Mouse (Mus musculus): Measurements from ENCODE around the gene Dab1.

Gene Dab1

DNA sequence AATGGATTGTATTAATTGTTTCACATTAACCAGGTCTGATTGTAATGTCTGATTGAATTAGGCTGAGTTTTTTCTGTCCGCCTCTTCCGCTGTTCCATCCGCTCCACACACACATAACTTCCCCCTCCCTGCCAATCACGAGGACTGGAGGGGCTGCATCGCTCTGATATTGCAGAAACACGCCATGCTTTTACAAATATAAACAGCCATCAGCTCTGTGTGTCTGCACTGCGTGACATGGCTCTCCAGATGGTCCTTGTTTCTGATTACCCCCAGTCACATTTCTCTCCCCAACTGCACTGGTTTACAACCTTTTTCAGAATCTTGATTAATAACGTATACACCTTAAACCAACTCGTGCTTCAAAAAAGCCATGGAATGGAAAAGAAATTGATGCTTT is 831.5 kb downstream of the Dab1 start:
- DNase-seq (ENCODE audit: low spot score), result no peak

DNA sequence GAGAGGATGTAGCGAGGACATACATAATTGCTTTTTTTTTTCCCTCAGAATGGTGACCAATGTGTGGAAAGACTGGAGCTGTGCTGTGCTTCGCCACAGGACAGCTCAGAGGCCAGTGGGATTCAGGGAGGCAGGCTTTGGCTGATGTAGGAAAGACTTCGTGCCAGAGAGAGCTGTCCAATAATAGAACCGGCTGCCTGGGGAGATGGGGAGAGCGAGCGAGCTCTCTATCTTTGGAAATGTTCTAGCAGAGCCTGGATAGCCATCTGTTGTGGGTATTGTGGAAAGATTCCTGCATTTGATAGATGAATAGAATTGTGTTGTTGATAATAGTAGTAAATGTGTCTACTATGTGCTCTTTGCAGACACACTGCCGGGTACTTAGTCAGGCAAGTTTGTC is 833.4 kb downstream of the Dab1 start:
- no peak for DNase-seq (ENCODE audit: low spot score)

DNA sequence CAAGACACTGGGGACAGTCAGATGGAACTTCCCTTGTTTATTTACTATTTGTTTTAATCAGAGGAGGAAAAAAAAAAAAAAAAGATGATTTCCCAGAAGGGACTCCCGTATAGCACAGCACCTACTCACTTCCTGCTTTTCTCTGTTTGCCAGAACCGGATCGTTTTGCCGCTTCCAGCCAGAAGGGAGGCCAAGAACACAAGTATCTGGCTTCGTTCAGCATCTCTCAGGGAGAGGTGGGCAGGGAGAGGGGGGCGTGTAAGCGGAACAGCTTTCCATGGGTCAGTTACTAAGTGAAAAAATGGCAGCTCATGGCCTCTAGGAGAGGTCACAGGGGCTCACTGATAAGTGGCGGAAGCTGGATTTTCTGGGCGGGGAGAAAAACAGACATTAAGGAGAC is 836.0 kb downstream of the Dab1 start:
- no peak for DNase-seq (ENCODE audit: low spot score)

DNA sequence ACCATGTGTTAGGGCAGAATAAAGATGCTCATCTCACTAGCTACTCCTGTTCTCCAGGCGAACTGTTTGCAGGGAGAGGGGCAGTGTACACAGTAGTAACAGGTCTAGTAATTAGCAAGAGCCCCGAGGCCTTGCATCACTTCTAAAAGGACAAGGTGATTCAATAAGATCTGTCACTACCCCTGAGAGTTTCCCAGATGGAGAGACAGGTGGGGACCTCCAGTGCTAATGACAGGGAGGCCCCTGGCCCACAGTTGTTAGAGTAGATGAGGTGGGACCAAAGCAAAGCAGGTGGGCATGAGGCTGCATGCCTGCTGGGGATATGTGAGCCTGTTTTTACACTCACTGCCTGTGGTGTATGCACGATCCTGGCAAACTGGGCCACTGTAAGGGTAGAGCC is 836.6 kb downstream of the Dab1 start:
- DNase-seq (ENCODE audit: low spot score), result no peak

DNA sequence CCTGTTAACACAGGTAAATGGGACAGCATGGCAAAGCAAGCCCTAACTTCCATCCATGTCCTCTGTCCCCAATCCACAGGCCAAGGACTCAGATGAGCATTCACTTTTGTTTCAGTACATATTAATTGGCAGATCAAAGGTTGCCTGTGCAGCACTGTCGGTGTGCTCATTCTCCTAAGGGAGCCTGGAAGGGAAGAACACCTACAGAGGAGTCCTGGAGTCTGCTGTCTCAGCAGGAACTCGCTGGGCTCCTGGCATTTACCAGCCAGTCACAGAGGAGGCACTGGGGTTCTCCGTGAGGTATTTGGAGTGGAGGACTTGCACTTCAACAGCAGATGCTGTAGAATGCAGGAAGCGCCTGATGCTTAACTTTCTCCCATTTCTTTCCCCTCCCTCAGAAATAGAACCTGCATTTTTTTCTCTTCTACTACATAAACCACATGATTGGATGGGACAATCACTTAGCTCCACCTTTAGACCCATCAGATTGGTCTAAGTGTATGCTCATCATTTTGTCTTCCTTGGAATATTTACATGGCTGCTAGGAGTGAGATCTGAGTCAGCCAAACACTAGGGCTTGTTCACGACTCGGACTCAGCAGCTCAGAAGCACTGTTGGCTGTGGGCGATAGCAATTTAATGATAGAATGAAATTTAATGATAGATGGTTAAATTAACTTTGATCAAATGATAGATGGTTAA is 837.2 kb downstream of the Dab1 start:
- DNase-seq (ENCODE audit: low spot score), result no peak

DNA sequence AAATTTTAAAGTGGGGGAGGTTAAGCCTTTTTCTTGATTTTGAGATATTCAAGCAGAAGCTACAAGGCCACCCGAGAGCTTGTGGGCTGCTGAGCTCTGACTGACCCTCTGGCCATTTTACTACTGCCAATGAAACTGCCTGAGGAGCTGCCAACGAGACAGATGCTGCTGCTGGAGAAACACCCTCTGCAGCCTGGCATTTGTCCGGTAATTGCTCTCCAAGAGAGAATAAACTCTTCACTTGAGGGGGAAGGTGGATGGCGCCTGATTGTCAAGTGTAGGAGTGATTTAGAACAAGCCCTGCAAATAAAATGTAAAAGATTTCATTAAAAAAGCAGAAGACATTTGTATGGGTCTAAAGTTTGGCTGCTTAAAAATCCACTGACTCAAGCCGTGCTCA is 839.6 kb downstream of the Dab1 start:
- no peak for DNase-seq (ENCODE audit: low spot score)

DNA sequence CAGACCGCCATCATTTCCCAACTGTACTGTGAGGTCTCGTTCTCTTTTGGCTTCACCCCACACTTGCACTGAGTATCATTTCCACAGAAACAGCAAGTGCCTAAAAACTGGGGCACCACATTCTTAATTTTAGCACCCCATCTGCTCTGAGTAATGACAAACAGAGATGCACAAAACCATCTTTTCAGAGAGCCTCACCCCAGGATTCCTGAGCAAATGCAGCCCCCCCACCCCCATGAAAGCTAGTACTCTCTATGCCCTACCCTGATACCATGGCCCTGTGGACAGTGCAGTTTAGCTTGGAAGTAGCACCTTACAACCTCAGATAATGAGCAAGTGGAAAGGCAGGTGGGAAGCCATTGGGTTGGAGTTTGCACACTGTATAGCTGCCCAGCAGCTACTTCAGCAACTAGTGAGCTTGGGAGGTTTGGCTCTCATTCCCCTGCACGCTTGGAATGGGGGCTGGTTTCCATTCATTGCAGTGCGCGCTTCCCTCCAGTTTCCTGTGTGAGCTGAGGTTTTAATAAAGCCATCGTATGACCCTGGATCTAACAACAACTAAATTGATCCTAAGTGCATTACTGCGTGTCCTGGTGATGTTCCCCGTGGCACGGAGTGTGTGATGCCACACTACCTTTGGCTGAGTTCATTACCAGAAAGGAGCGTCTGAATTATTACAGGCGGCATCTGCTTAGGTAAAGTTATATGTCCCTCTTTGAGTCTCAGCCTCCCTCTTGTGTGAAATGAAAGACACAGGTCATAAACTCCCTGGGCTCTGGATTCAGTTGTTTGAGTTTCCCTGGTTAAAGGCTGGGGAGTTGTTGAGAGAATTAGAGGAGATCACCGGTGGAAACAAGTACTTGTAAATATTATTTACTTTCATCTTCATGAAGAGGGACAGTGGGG is 842.2 kb downstream of the Dab1 start:
- DNase-seq (ENCODE audit: low spot score), result no peak

DNA sequence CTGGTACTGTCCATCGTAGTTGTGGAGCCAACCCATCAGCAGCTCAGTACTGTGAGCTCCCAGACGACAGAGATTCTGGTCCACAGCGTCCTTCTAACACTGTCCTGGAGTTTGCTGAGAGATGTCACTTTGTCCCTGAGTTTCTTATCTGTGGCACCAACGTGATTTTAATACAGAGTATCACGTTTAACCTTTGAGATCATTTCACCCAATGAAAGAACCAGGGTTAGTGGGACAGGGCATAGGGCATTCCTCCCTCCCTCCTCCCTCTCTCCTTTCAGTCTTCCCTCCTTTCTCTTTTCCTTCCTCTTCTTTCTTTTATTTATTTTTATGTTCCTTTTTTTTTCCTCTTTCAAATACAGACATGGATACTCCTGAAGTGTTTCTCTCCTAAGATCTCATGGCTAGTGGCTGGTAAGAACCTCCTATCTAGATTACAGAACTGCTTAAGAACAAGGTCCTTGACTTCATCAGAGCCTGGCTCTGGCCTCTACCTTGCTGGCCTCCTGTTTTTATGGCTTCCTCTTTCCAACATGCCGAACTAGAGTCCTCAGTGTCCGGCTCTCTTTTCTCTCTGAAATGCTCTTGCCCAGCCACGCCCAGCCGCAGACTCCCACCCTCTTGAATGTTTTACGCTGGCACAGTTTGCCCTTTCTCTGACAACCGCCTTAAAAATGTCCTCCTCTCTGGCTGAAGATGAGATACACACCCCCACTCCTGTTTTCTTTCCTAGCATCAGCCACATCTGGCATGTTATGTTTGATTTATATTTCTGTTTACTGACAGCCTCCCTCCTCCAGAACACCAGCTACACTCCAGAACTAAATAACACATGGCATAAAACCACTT is 844.0 kb downstream of the Dab1 start:
- DNase-seq (ENCODE audit: low spot score), result no peak

DNA sequence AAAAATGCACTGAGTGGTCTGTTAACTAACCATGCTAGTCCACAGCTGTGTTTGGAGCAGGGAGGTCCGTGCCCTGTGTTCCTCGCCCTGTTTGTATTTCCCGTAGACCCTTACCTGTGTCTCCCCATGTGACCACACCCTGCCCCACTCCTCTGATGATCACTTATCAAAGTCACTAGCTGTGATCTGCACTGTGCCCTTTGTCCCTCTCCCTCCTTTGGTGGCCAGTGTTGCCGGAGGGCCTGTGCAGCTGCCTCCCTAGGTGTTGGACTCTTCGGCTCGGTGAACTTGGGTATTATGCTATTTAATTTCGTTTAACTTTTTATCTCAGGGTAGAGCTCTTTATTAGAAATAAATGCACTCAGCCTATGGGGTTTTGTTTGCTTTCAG is 844.6 kb downstream of the Dab1 start:
- DNase-seq (ENCODE audit: low spot score), result no peak

DNA sequence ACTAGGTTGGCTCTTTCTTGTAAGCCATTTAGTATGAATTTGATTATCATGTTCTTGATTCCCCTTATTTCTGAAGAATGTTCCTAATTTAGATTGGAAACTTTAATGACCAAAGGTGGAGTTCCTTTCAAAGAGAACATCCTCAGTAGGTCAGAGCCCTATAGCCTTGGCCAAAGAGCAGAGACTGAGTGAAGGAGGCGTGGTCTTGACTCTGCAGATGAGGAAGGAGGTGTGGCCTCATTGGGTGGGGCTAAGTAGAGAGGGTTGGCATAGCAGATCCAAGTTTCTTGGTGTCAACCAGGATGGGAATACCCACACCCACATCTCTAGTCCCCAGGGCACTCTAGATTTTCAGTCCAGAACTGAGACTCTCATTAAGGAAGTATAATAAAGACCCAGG is 846.4 kb downstream of the Dab1 start:
- DNase-seq (ENCODE audit: low spot score), result no peak

DNA sequence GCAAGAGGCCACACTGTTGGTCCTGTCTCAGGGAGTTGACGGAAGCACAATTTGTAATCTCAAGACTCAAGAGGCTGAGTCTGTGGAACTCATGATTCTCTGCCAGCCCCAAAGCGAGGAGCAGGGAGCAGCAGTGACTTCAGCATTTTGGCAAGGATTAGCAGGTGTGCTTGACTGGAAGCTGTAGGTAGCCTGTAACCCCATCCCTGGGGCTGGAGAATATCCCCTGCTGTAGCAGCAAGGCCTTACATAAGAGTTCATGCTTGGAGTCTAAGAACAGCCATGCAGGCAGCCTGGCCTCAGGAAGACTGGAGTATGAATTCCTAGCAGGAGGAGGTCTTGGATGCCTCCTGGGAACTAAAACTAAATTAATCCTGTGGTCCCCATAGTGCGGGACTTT is 849.5 kb downstream of the Dab1 start:
- no peak for DNase-seq (ENCODE audit: low spot score)

DNA sequence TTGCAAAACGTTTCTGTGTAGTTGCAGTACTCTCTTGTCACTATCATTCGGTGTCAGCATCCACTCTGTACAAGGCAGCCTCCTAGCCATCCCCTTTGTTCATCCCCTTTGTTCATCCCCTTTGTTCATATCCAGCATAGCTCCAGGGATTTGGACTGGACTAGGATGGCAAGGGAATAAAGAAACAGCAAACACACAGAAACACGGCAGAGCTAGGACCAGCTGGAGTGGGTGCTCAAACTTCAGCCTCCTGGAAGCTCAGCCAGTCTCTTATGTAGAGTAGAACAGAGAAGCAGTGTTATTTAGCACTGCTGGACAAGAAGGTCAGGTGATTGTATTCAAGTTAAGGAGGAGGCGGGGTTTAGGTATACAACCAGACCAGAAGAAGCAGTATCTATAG is 853.8 kb downstream of the Dab1 start:
- no peak for DNase-seq (ENCODE audit: low spot score)

DNA sequence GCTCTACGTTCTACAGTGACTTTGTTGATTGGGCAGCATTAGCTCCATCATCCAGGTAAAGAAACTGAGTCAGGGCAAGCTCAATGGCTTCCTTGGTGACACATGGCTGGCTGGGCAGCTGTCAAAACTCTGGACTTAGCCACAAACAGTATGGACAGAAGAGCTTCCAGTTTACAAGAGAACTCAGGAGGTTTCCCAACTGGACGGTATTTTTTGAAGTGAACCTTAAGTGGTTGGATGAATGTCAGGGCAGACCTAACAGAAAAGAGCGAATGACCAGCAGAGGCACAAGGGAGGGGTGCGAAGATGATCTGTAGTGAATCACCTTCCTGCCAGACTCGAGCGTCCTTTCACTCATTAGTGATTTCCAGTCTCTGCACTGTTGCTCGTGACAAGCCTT is 857.7 kb downstream of the Dab1 start:
- DNase-seq (ENCODE audit: low spot score), result no peak

DNA sequence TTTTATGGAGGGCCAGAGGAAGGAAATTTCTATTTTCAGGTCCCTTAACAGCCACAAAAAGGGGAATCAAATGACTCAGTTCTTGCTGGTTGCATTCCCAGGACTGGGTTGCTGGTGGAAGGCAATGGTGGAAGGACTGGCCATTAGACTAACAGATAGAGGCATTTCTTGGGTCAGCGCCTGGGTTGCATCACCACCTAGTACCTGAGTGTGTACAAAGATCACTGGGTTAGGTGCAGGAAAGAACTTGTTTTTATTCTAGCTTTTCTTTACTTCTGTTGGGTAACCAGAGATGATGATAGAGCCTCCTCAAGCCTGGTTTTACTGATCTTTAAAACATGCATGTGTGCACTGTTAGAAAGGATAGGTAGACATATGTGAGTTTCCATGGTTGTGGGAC is 864.8 kb downstream of the Dab1 start:
- no peak for DNase-seq (ENCODE audit: low spot score)

DNA sequence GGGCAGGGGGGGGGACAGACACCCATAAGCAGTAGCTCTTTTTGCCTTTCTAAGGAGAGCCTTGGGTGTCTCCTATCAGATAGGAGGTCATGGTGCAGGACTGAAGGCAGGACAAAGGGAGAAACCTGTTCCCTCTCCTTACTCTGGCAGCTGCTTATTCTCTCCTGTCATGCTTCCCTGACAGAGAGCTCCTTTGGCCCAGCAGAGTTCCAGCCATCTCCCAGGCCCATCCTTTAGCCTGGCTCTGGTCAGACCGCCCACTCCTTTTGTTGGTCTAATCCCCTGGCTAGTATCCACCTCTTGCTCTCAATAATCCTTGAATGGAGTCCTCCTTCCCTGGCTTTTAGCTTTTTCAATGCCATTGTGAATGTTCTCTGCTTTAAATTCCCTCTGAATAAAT is 878.1 kb downstream of the Dab1 start:
- no peak for DNase-seq (ENCODE audit: low spot score)

DNA sequence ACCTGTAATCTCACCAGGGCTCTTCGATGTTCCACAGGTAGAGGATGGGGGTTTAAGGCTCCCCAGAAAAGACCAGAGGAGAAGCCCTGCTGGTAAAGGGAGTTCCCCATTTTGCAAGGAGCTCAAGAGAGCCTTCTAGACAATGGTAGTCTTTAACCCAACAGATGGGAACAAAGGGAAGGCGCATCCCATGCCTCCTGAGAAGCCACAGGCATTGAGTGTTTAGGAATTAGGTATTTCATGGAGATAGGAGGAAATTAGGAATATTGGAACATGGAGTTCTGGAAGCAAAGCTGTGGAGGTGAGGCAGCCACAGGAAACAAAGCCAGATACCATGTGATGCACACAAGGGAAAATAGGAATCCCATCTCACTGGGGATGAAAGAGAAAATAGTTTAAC is 881.0 kb downstream of the Dab1 start:
- no peak for DNase-seq (ENCODE audit: low spot score)

DNA sequence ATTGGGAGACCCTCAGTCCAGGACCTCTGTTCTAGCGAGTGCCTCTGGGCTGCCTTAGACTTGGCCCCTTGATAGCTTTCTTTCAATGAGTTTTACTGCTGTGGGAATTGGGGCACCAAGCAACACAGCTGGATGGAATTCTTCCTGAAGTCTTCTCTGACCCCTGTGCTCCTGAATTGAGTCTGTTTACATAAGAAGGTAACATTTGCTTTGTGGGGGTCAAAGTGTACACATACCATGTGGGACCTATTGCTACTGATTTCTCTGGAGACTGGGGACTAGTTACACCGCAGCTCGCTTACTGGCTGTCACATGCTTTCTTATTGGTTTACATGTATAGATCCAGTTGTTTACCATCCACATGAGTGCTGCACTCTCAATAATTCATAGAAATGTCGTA is 881.5 kb downstream of the Dab1 start:
- no peak for DNase-seq (ENCODE audit: low spot score)

DNA sequence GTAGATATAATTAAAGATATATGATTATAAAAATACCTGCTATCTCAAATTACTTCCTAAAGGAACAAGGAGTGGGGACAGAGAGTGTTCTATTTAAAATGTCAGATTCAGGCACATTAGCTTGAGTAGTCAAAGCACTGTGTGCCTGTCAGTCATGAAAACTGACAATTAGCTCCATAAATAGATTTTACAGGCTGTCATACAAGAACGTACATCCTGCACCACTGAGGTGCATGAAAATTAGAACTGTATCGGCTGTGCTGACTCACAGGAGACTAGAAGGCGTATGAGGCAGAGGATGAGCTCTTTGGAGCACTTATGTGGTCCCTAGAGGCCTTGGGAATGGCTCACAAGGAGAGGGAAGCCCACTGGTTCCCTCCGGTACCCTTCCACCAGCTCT is 882.1 kb downstream of the Dab1 start:
- no peak for DNase-seq (ENCODE audit: low spot score)

DNA sequence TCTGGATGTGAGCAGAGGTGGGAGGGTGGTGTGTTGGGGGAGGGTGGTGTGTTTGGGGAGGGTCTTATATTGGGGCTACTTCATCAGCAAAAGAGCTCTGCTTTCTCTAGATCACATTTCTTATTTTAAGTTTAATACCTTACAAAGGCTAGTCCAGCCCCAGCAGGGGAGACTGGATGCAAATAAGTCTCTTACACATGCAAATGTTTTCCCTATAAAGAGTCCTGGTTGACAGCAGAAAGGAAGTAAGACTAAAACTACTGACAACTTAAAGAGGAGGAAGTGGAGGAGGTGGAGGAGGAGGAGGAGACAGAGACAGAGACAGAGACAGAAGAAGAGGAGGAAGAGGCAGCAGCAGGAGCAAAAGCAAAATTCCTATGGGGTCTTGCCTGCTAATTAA is 885.8 kb downstream of the Dab1 start:
- no peak for DNase-seq (ENCODE audit: low spot score)

DNA sequence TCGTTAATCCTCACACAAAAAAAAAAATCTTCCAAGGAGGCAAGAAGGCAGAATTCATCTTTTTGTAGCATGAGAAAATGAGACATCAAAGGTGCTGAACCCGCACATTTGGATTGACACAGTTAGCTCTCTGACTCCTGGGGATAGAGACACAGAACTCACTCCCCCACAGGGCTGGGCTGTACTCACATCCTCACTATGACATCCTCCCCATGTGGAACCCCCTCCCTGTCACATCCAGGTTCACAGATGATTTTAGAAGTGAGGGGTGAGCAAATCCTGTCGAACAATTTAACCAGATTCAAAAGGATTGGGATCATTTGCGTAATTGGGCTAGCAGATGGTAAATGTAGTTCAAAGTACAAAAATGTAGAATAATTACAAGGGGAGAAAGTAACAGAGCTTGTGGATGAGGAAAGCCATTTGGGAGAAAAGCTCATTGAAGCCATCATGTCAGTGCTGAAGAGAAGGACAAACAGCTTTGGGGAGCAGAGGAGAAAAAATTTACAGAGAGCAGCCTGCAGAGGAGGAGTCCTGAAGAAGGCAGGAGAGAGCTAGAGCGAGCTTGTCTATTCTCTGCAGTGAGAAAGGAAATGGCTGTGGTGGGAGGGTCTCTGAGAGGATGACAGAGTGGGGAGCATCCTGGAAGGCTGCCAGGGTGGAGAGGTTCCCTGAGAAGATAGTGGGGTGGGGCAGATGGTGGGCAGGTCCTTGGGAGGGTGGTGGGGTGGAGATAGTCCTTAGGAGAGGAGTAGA is 890.2 kb downstream of the Dab1 start:
- DNase-seq (ENCODE audit: low spot score), result no peak

DNA sequence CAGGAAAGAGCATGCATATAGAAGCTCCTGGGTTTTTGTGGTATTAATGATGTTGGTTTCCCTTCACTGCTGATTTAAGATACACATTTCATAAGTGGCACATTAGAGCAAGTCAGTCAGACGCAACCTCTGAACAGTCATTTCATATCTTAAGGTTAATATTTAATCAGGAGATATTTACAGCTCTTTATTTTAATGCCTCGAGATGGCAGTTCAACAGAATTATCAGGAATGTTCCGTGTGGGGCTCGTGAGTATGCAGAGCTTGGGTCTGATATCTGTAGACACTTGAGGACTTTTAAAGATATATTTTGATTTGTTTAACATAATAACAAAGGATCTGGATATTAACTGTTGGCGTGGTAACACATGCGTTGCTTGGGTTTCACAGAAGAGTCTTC is 892.7 kb downstream of the Dab1 start:
- DNase-seq (ENCODE audit: low spot score), result no peak

DNA sequence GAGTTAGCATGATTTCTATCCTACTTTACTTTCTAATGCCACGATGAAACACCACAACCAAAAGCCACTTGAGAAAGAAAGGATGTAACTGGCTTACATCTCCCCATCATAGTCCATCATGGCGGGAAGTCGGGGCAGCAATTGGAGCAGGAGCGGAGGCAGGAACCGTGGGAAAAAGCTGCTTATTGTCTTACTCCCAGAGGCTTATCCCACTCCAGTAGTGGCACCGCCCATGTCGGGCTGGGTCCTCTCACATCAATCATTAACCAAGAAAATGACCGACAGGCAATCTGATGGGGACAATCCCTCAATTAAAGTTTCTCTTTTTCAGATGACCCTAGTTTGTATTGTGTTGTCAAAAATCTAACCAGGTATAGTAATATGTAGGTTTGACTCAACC is 893.4 kb downstream of the Dab1 start:
- no peak for DNase-seq (ENCODE audit: low spot score)

All from c-Kit-positive CD71-positive TER-119-positive erythroid progenitor cells, embryonic 14.5 days (primary cell).